In genomic region chr17:6477026-6477425, GRCm38 (mm10) we compare ENCODE assay signal across 8 mouse cellular contexts. TPM values are rescaled to one million over a fixed set of nuclear protein-coding genes. Genes with fewer than 3 reads are reported as not detected.
DNase-seq lines count a peak whose midpoint lies in the region; ATAC-seq and TF ChIP-seq lines count a peak whose summit lies in the region.
"Not testable (repeated sequence)": the region's sequence is repeated elsewhere in the genome, so short reads cannot be mapped to it uniquely, and the experiment has no call there.

No protein-coding gene starts in this region.

- peak overlapping the region; percentile 68 for H3K4me3 ChIP-seq in forebrain, postnatal 0 days (ENCODE audit: low read depth, low read length)
- peak overlapping the region; percentile 57 for H3K4me3 ChIP-seq in hindbrain, embryonic 13.5 days
- peak overlapping the region; percentile 47 for H3K4me3 ChIP-seq in left cerebral cortex, adult 2 months
- peak overlapping the region; percentile 80 for H3K4me3 ChIP-seq in lung, postnatal 0 days (ENCODE audit: low read depth, low read length)
- peak overlapping the region; percentile 64 for H3K4me3 ChIP-seq in neural tube, embryonic 12.5 days
- H3K4me3 ChIP-seq in thymus, adult 2 months (ENCODE audit: control insufficient read depth, insufficient read depth, low read length) = peak overlapping the region; percentile 55

- H3K9ac ChIP-seq in forebrain, postnatal 0 days = peak overlapping the region; percentile 83
- peak overlapping the region; percentile 90 for H3K9ac ChIP-seq in hindbrain, embryonic 13.5 days
- peak overlapping the region; percentile 78 for H3K9ac ChIP-seq in lung, postnatal 0 days (replicated peaks; ENCODE audit: low read depth)
- H3K9ac ChIP-seq in neural tube, embryonic 12.5 days = peak overlapping the region; percentile 84

- H3K4me1 ChIP-seq in forebrain, postnatal 0 days (ENCODE audit: insufficient read depth); lung, postnatal 0 days (ENCODE audit: insufficient read depth, low read depth, low read length): not testable (repeated sequence)
- H3K4me1 ChIP-seq in hindbrain, embryonic 13.5 days (replicated peaks) = peaks cover 26% of the 10 kb centered on the region
- H3K4me1 ChIP-seq in neural tube, embryonic 12.5 days = peaks cover 21% of the 10 kb centered on the region
- H3K4me1 ChIP-seq in thymus, adult 2 months (replicated peaks; ENCODE audit: control insufficient read depth, insufficient read depth, low read length) = peaks cover 13% of the 10 kb centered on the region

- peak overlapping the region; percentile 71 for H3K4me2 ChIP-seq in forebrain, postnatal 0 days (ENCODE audit: low read depth)
- peak overlapping the region; percentile 95 for H3K4me2 ChIP-seq in hindbrain, embryonic 13.5 days
- H3K4me2 ChIP-seq in lung, postnatal 0 days (replicated peaks; ENCODE audit: low read depth, low read length) = peak overlapping the region; percentile 65
- H3K4me2 ChIP-seq in neural tube, embryonic 12.5 days (replicated peaks) = peak overlapping the region; percentile 82

- intact Hi-C loops in left cerebral cortex, adult 2 months (cut with DNase I) = not testable (repeated sequence)

- not testable (repeated sequence) for TF ChIP-seq EP300 in lung, postnatal 0 days (IDR thresholded peaks at IDR 0.05)

- not testable (repeated sequence) for TF ChIP-seq POLR2A in thymus, adult 2 months (IDR thresholded peaks at IDR 0.05; ENCODE audit: control insufficient read depth, extremely low read depth, insufficient read depth, low read length, poor library complexity)

- peak; percentile 88 for ATAC-seq in forebrain, postnatal 0 days
- ATAC-seq in hindbrain, embryonic 13.5 days (ENCODE audit: low FRiP score) = peak; percentile 79
- ATAC-seq in lung, postnatal 0 days = peak; percentile 92
- ATAC-seq in neural tube, embryonic 12.5 days (ENCODE audit: low FRiP score, low read depth) = peak; percentile 83

- 4% methylated on average over 34 of the region's 42 CpGs for WGBS in forebrain, postnatal 0 days
- WGBS in hindbrain, embryonic 13.5 days = 2% methylated on average over 40 of the region's 42 CpGs
- 2% methylated on average over 24 of the region's 42 CpGs for WGBS in lung, postnatal 0 days
- WGBS in neural tube, embryonic 12.5 days = under 1% methylated on average over 42 of the region's 42 CpGs
- 1% methylated on average over 42 of the region's 42 CpGs for WGBS in thymus, adult 2 months

- H3K27ac ChIP-seq in forebrain, postnatal 0 days (ENCODE audit: low read depth, low read length) = peak overlapping the region; percentile 74
- H3K27ac ChIP-seq in hindbrain, embryonic 13.5 days = peak overlapping the region; percentile 87
- H3K27ac ChIP-seq in left cerebral cortex, adult 2 months; thymus, adult 2 months (ENCODE audit: control insufficient read depth, insufficient read depth, low read length): not testable (repeated sequence)
- H3K27ac ChIP-seq in lung, postnatal 0 days (ENCODE audit: low read length) = peak overlapping the region; percentile 57; the same call in 1 of the 2 replicates
- 0 out of 2 replicates have a peak overlapping the region, but pooled peaks have one; percentile 13 for H3K27ac ChIP-seq in neural tube, embryonic 12.5 days

- not testable (repeated sequence) for TF ChIP-seq CTCF in forebrain, postnatal 0 days (IDR thresholded peaks at IDR 0.05; ENCODE audit: low read depth); left cerebral cortex, adult 2 months (IDR thresholded peaks at IDR 0.05); lung, postnatal 0 days (IDR thresholded peaks at IDR 0.05); thymus, adult 2 months (IDR thresholded peaks at IDR 0.05; ENCODE audit: borderline replicate concordance, control insufficient read depth, extremely low read depth, insufficient read depth, low read length, poor library complexity)

- peak; percentile 36 for DNase-seq in Muller cell, postnatal 12 days (ENCODE audit: inconsistent ontology term)
- DNase-seq in embryo, embryonic 10.5 days (ENCODE audit: low spot score) = peak; percentile 80
- peak; percentile 78 for DNase-seq in forebrain, postnatal 0 days
- not testable (repeated sequence) for DNase-seq in left cerebral cortex, adult 2 months (ENCODE audit: extremely low spot score in 1 of 2, low spot score in 2 of 2); thymus, adult 2 months
- peak; percentile 47 for DNase-seq in lung, postnatal 0 days (ENCODE audit: low spot score)

- not testable (repeated sequence) for H3K36me3 ChIP-seq in forebrain, postnatal 0 days (ENCODE audit: insufficient read depth); hindbrain, embryonic 13.5 days; lung, postnatal 0 days (ENCODE audit: insufficient read depth, low read length); neural tube, embryonic 12.5 days; thymus, adult 2 months (ENCODE audit: control insufficient read depth, insufficient read depth, low read length)

- H3K27me3 ChIP-seq in forebrain, postnatal 0 days (ENCODE audit: insufficient read depth, low read length); hindbrain, embryonic 13.5 days; lung, postnatal 0 days (replicated peaks; ENCODE audit: insufficient read depth, low read length); neural tube, embryonic 12.5 days (replicated peaks); thymus, adult 2 months (ENCODE audit: control insufficient read depth, insufficient read depth, low read length): not testable (repeated sequence)

- H3K9me3 ChIP-seq in forebrain, postnatal 0 days (ENCODE audit: low read length); hindbrain, embryonic 13.5 days; lung, postnatal 0 days (ENCODE audit: low read length); neural tube, embryonic 12.5 days: not testable (repeated sequence)

RNA-seq across cellular contexts. Expression of gene Dynlt1b, which starts 47.1 kb away (rescaled TPM):
- total RNA-seq in forebrain, postnatal 0 days (2014; rRNA removed) = 431 and 543 TPM in 2 replicates
- polyA plus RNA-seq in forebrain, postnatal 0 days (2015; fragmentation: Nextera tagmentation; extraction: Ambion mirVana) = 1,167 and 1,337 TPM in 2 replicates
- polyA plus RNA-seq in hindbrain, embryonic 13.5 days (2015; fragmentation: Nextera tagmentation; extraction: Ambion mirVana) = 1,230 and 1,256 TPM in 2 replicates
- total RNA-seq in left cerebral cortex, adult 2 months (2021) = 10 to 100 TPM; 42.0 TPM
- 537 and 571 TPM in 2 replicates for polyA plus RNA-seq in lung, postnatal 0 days (2015; fragmentation: Nextera tagmentation; extraction: Ambion mirVana)
- polyA plus RNA-seq in neural tube, embryonic 12.5 days (2016; fragmentation: Nextera tagmentation; extraction: Ambion mirVana) = 1,085 and 1,139 TPM in 2 replicates
- 296 and 470 TPM in 2 replicates for polyA plus RNA-seq in thymus, adult 2 months (2012; rRNA removed)
